Mouse (Mus musculus) ES-Bruce4 (cell line): Measurements from ENCODE around the gene Msi2.

Experiments used
- CTCF ChIP-seq: IDR thresholded peaks from one replicate; pipeline ENCODE4 v1.8.1; 2011; ENCODE audit warnings: low read depth, low read length
- EP300 ChIP-seq: IDR thresholded peaks from 2 replicates; pipeline ENCODE4 v1.6.1; 2011; ENCODE audit warnings: low read depth, low read length; ENCODE audit not compliant: insufficient read depth
- POLR2A ChIP-seq: IDR thresholded peaks from one replicate; pipeline ENCODE4 v1.8.1; 2011; ENCODE audit warnings: low read length; ENCODE audit not compliant: insufficient read depth

GRCm38 (mm10) chr11:88512580-88512979, 205.7 kb downstream of the Msi2 start:
- TF ChIP-seq CTCF, result peak; percentile 71
- no peak for TF ChIP-seq POLR2A
- 0 out of 2 replicates have a peak, but pooled peaks have one; percentile 13 for TF ChIP-seq EP300
